8 mouse cellular contexts compared by ENCODE assay signal in the genomic region with DNA sequence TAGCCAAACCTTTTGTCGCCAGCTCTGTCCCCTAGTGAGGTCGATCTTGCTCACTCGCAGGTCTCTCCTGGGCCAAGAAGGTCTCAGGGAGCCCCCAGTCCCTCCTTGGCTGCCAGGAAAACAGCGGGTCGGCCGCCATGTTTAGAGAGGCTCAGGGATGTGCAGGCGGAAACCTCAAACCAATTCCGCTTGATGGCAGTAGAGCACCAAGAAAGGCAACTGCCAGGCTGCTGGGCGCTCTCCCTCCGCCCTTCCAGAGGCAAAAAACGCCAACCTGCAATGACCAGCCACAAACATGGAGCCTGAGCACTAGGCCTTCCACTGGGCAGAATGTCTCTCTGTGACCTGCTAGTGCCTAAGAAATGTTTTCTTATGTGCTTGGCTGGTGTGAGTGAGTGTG.
DNase-seq lines count a peak whose midpoint lies in the region; ATAC-seq and TF ChIP-seq lines count a peak whose summit lies in the region.
"Not testable (repeated sequence)": the region's sequence is repeated elsewhere in the genome, so short reads cannot be mapped to it uniquely, and the experiment has no call there.

No protein-coding gene starts in this region.

- not testable (repeated sequence) for TF ChIP-seq RAD21 in CH12.LX (IDR thresholded peaks at IDR 0.05; ENCODE audit: low read depth, low read length)

- not testable (repeated sequence) for TF ChIP-seq CTCF in CH12.LX (conservative IDR thresholded peaks at IDR 0.05 in 1 of 2, IDR thresholded peaks at IDR 0.05 in 1 of 2; ENCODE audit: low read depth in 2 of 2, low read length in 2 of 2)
- TF ChIP-seq CTCF in brain, embryonic 14.5 days (IDR thresholded peaks at IDR 0.05; ENCODE audit: borderline replicate concordance, extremely low read depth, insufficient read depth, insufficient read length): peak; percentile 13; the same call in 1 of the 2 replicates

- H3K9ac ChIP-seq in CH12.LX (ENCODE audit: insufficient read depth, low read depth); embryonic facial prominence, embryonic 14.5 days (ENCODE audit: low read depth, low read length); heart, embryonic 12.5 days; midbrain, embryonic 14.5 days (replicated peaks; ENCODE audit: low read length): not testable (repeated sequence)

- dilution Hi-C loops in CH12.LX (cut with MboI; ENCODE audit: extremely low pct_ligation_motif_present, extremely low pct_unique_long_range_greater_than_20kb, low sequenced_read_pairs): not testable (repeated sequence)

- not testable (repeated sequence) for H3K79me2 ChIP-seq in CH12.LX (replicated peaks; ENCODE audit: control insufficient read depth, extremely low read depth, insufficient read depth, poor library complexity, severe bottlenecking)

- not testable (repeated sequence) for H3K4me2 ChIP-seq in CH12.LX (ENCODE audit: insufficient read depth, low read depth, poor library complexity, severe bottlenecking); embryonic facial prominence, embryonic 14.5 days (ENCODE audit: low read depth, low read length); heart, embryonic 12.5 days; midbrain, embryonic 14.5 days (ENCODE audit: low read length)

- 74% methylated on average over 11 of the region's 11 CpGs for WGBS in embryonic facial prominence, embryonic 14.5 days
- WGBS in heart, embryonic 12.5 days: 62% methylated on average over 11 of the region's 11 CpGs
- WGBS in midbrain, embryonic 14.5 days: 64% methylated on average over 11 of the region's 11 CpGs

- not testable (repeated sequence) for H3K4me1 ChIP-seq in CH12.LX (ENCODE audit: control insufficient read depth in 1 of 2, insufficient read depth in 2 of 2); embryonic facial prominence, embryonic 14.5 days (ENCODE audit: control insufficient read depth, insufficient read depth, low read length); heart, embryonic 12.5 days (replicated peaks); midbrain, embryonic 14.5 days (ENCODE audit: control insufficient read depth, insufficient read depth, low read length)

- H3K27me3 ChIP-seq in CH12.LX (replicated peaks); embryonic facial prominence, embryonic 14.5 days (replicated peaks; ENCODE audit: control insufficient read depth, insufficient read depth, low read length); heart, embryonic 12.5 days (replicated peaks); midbrain, embryonic 14.5 days (ENCODE audit: control insufficient read depth, insufficient read depth, low read length): not testable (repeated sequence)

- TF ChIP-seq EP300 in CH12.LX (IDR thresholded peaks at IDR 0.05; ENCODE audit: low read length): not testable (repeated sequence)

- TF ChIP-seq POLR2A in CH12.LX (IDR thresholded peaks at IDR 0.05; ENCODE audit: low read depth, low read length); brain, embryonic 14.5 days (IDR thresholded peaks at IDR 0.05; ENCODE audit: borderline replicate concordance, extremely low read depth, insufficient read depth, insufficient read length, poor library complexity, severe bottlenecking): not testable (repeated sequence)

- DNase-seq in CH12.LX (ENCODE audit: extremely low read depth): not testable (repeated sequence)
- peak; percentile 74 for DNase-seq in brain, embryonic 14.5 days (ENCODE audit: low read depth)
- peak; percentile 6 for DNase-seq in embryonic facial prominence, embryonic 14.5 days (ENCODE audit: low spot score)
- DNase-seq in kidney, adult 11 months: peak; percentile 88
- DNase-seq in liver: peak; percentile 33
- DNase-seq in midbrain, embryonic 14.5 days: peak; percentile 55
- DNase-seq in retina, postnatal 1 day: peak; percentile 62

- not testable (repeated sequence) for H3K4me3 ChIP-seq in CH12.LX (replicated peaks in 1 of 3; ENCODE audit: low read depth in 2 of 3, low read length in 2 of 3, poor library complexity in 1 of 3); embryonic facial prominence, embryonic 14.5 days (ENCODE audit: low read depth, low read length); midbrain, embryonic 14.5 days (replicated peaks; ENCODE audit: low read depth, low read length)
- peak overlapping the region; percentile 17; the same call in 1 of the 2 replicates for H3K4me3 ChIP-seq in heart, embryonic 12.5 days

- not testable (repeated sequence) for H3K27ac ChIP-seq in CH12.LX (ENCODE audit: insufficient read depth, low read depth); embryonic facial prominence, embryonic 14.5 days (replicated peaks; ENCODE audit: low read depth, low read length); heart, embryonic 12.5 days (ENCODE audit: poor library complexity, severe bottlenecking); midbrain, embryonic 14.5 days (replicated peaks; ENCODE audit: low read depth, low read length)

- not testable (repeated sequence) for ATAC-seq in embryonic facial prominence, embryonic 14.5 days (ENCODE audit: low read depth); heart, embryonic 12.5 days (ENCODE audit: insufficient number of reproducible peaks, low FRiP score); midbrain, embryonic 14.5 days (ENCODE audit: low FRiP score, low TSS enrichment)

- in situ Hi-C loops in CH12.LX (cut with MboI; ENCODE audit: low pct_ligation_motif_present, low pct_unique_long_range_greater_than_20kb, low sequenced_read_pairs): not testable (repeated sequence)

- H3K36me3 ChIP-seq in CH12.LX (replicated peaks in 1 of 2; ENCODE audit: control insufficient read depth in 1 of 2, insufficient read depth in 1 of 2, low read length in 1 of 2); embryonic facial prominence, embryonic 14.5 days (ENCODE audit: control insufficient read depth, insufficient read depth, low read length); heart, embryonic 12.5 days; midbrain, embryonic 14.5 days (ENCODE audit: control insufficient read depth, insufficient read depth, low read length): not testable (repeated sequence)

- H3K9me3 ChIP-seq in CH12.LX (replicated peaks; ENCODE audit: low read length); embryonic facial prominence, embryonic 14.5 days (ENCODE audit: control insufficient read depth, low read length); heart, embryonic 12.5 days (replicated peaks); midbrain, embryonic 14.5 days (ENCODE audit: control insufficient read depth, low read length): not testable (repeated sequence)

TF ChIP-seq in CH12.LX, 34 proteins besides CTCF, POLR2A, EP300 and RAD21:
- peak; percentile 13; the same call in 1 of the 2 replicates for TF ChIP-seq ZNF384 (IDR thresholded peaks at IDR 0.05; ENCODE audit: low read depth, low read length)
TF ChIP-seq in CH12.LX: peak in this region for 1; not testable (repeated sequence) for 33.
